Mouse (Mus musculus): ENCODE data around the gene Socs1. TPM values are rescaled to one million over a fixed set of nuclear protein-coding genes. Genes with fewer than 3 reads are reported as not detected.

Socs1 gene
- total RNA-seq, 1 experiment = 2.4 TPM

DNA sequence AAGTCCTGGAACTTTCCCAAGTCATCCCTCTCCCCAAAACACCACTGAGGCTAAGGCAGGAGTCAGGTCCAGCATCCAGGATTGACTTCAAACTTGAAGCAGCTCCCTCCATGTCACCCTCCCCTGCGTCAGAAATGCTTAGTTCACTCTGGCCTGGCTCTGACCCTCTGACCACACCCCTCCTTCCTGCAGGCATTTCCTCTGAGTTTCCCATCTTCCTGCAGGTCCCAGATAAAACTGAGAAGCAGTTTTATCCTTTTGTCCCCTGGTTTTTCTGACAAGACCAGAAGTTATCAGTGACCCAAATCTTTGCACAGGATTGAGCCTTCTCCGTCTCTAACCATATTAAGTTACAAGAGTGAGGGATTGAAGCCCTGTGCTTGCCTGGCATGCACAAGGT lies 47.8 kb downstream of the Socs1 start:
- H3K9me3 ChIP-seq (ENCODE audit: control insufficient read depth, insufficient read depth, low read depth, low read length) = no peaks in the 10 kb centered on the region
- peaks cover 4 to 10% of the 10 kb centered on the region in 2 experiments; a peak in 1 of 4 replicates for H3K4me1 ChIP-seq (ENCODE audit: control insufficient read depth in 2 of 2, insufficient read depth in 2 of 2, low read length in 2 of 2, poor library complexity in 1 of 2)
- TF ChIP-seq CHD2 (IDR thresholded peaks at IDR 0.05; ENCODE audit: low read depth, low read length) (no peak), ZNF384 (IDR thresholded peaks at IDR 0.05; ENCODE audit: low read depth, low read length) (no peak), HCFC1 (IDR thresholded peaks at IDR 0.05; ENCODE audit: borderline replicate concordance, insufficient read depth, low read length) (no peak), ZC3H11A (IDR thresholded peaks at IDR 0.05; ENCODE audit: borderline replicate concordance, low read depth, low read length) (no peak), MAFK (IDR thresholded peaks at IDR 0.05; ENCODE audit: insufficient read depth, low read depth, low read length) (no peak)
- no peak for DNase-seq (ENCODE audit: low read depth, low spot score)
- in situ Hi-C loops (cut with MboI; ENCODE audit: low sequenced_read_pairs in 2 of 2, unreplicated experiment in 2 of 2) = no loop called here
- no peaks in the 10 kb centered on the region for H3K36me3 ChIP-seq (ENCODE audit: control insufficient read depth, insufficient read depth, low read length, poor library complexity, severe bottlenecking)
- no peak overlapping the region for H3K27ac ChIP-seq (ENCODE audit: insufficient read depth, low read depth, low read length, poor library complexity, severe bottlenecking)
- H3K9ac ChIP-seq (ENCODE audit: insufficient read depth, low read depth, low read length, poor library complexity, severe bottlenecking) = no peak overlapping the region
- no peak overlapping the region for H3K4me3 ChIP-seq (ENCODE audit: insufficient read depth in 1 of 2, low read depth in 1 of 2, low read length in 2 of 2, poor library complexity in 1 of 2, severe bottlenecking in 1 of 2)

DNA sequence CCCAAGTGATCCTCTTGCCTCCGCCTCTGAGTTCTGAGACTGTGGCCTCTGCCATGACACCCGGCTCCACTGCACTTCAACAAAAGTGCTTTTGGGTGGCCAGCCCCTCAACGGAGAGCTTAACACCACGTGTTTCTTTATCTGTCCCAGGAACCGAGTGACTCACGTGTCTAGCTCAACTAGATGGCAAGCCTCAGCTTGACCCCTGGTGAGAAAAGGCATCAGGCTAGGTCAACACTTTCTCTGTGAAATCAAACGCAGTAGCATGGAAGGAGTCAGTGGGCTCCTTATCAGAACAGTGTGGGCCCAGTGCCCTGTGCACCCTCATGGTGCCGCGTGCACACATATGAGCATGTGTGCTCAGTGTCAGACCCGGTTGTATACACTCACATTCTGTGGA lies 49.0 kb downstream of the Socs1 start:
- TF ChIP-seq ZNF384 (IDR thresholded peaks at IDR 0.05; ENCODE audit: low read depth, low read length) (no peak), MAFK (IDR thresholded peaks at IDR 0.05; ENCODE audit: insufficient read depth, low read depth, low read length) (no peak), ZC3H11A (IDR thresholded peaks at IDR 0.05; ENCODE audit: borderline replicate concordance, low read depth, low read length) (no peak), HCFC1 (IDR thresholded peaks at IDR 0.05; ENCODE audit: borderline replicate concordance, insufficient read depth, low read length) (no peak), CHD2 (IDR thresholded peaks at IDR 0.05; ENCODE audit: low read depth, low read length) (no peak)
- in situ Hi-C loops (cut with MboI; ENCODE audit: low sequenced_read_pairs in 2 of 2, unreplicated experiment in 2 of 2) = no loop called here
- Histone ChIP-seq H3K9me3 (ENCODE audit: control insufficient read depth, insufficient read depth, low read depth, low read length) (no peaks in the 10 kb centered on the region), H3K36me3 (ENCODE audit: control insufficient read depth, insufficient read depth, low read length, poor library complexity, severe bottlenecking) (no peaks in the 10 kb centered on the region), H3K27ac (ENCODE audit: insufficient read depth, low read depth, low read length, poor library complexity, severe bottlenecking) (no peak overlapping the region), H3K4me1 (ENCODE audit: control insufficient read depth in 2 of 2, insufficient read depth in 2 of 2, low read length in 2 of 2, poor library complexity in 1 of 2) (peaks cover 4 to 10% of the 10 kb centered on the region in 2 experiments; a peak in 1 of 4 replicates), H3K9ac (ENCODE audit: insufficient read depth, low read depth, low read length, poor library complexity, severe bottlenecking) (no peak overlapping the region), H3K4me3 (ENCODE audit: insufficient read depth in 1 of 2, low read depth in 1 of 2, low read length in 2 of 2, poor library complexity in 1 of 2, severe bottlenecking in 1 of 2) (no peak overlapping the region)
- no peak for DNase-seq (ENCODE audit: low read depth, low spot score)

DNA sequence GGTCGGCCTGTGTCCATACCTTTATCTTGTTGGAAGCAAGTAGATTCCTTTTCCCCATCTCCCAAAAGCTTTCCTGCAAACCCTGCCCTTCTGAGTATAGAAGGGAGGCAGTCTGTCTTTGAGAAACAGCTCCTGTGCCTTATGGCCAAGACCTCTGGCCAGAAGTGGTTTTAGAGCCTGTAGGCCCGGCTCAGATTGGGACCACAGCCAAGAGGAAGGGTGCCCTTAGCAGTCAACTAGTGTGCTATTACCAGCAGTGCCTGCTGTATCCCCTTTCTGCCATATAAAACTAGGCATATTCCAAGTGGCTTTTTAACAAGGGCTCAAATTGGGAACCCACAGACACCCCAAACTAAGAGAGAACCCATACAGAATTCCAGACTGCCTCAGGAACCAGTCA lies 49.6 kb downstream of the Socs1 start:
- H3K4me3 ChIP-seq (ENCODE audit: insufficient read depth in 1 of 2, low read depth in 1 of 2, low read length in 2 of 2, poor library complexity in 1 of 2, severe bottlenecking in 1 of 2) = no peak overlapping the region
- DNase-seq (ENCODE audit: low read depth, low spot score) = no peak
- in situ Hi-C loops (cut with MboI; ENCODE audit: low sequenced_read_pairs in 2 of 2, unreplicated experiment in 2 of 2) = no loop called here
- no peak overlapping the region for H3K27ac ChIP-seq (ENCODE audit: insufficient read depth, low read depth, low read length, poor library complexity, severe bottlenecking)
- no peak for TF ChIP-seq CHD2 (IDR thresholded peaks at IDR 0.05; ENCODE audit: low read depth, low read length)
- no peak for TF ChIP-seq ZC3H11A (IDR thresholded peaks at IDR 0.05; ENCODE audit: borderline replicate concordance, low read depth, low read length)
- TF ChIP-seq ZNF384 (IDR thresholded peaks at IDR 0.05; ENCODE audit: low read depth, low read length) = no peak
- no peak for TF ChIP-seq HCFC1 (IDR thresholded peaks at IDR 0.05; ENCODE audit: borderline replicate concordance, insufficient read depth, low read length)
- TF ChIP-seq MAFK (IDR thresholded peaks at IDR 0.05; ENCODE audit: insufficient read depth, low read depth, low read length) = no peak
- no peak overlapping the region for H3K9ac ChIP-seq (ENCODE audit: insufficient read depth, low read depth, low read length, poor library complexity, severe bottlenecking)
- no peaks in the 10 kb centered on the region for H3K36me3 ChIP-seq (ENCODE audit: control insufficient read depth, insufficient read depth, low read length, poor library complexity, severe bottlenecking)
- H3K9me3 ChIP-seq (ENCODE audit: control insufficient read depth, insufficient read depth, low read depth, low read length) = no peaks in the 10 kb centered on the region
- H3K4me1 ChIP-seq (ENCODE audit: control insufficient read depth in 2 of 2, insufficient read depth in 2 of 2, low read length in 2 of 2, poor library complexity in 1 of 2) = peaks cover 4 to 10% of the 10 kb centered on the region in 2 experiments; a peak in 1 of 4 replicates

DNA sequence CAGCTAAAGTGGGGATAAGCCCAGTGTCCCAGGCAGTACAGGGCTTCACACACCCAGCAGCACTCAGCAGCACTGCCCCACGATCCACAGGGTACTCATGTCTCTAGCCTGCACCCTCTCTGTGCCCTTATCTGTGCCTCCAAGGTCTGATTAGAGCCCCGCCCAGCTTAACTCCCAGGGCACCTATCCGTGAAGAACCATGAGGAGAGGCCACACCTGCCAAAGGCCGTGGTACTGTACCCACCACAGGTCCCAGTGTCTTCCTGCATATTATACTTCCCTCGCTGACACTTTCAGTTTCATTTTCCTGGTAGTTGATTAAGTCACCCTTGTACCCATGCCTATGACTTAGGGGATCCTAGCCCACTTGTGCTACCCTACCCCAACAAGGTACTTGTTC lies 52.9 kb downstream of the Socs1 start:
- Histone ChIP-seq H3K9me3 (ENCODE audit: control insufficient read depth, insufficient read depth, low read depth, low read length) (no peaks in the 10 kb centered on the region), H3K4me3 (ENCODE audit: insufficient read depth in 1 of 2, low read depth in 1 of 2, low read length in 2 of 2, poor library complexity in 1 of 2, severe bottlenecking in 1 of 2) (no peak overlapping the region), H3K36me3 (ENCODE audit: control insufficient read depth, insufficient read depth, low read length, poor library complexity, severe bottlenecking) (no peaks in the 10 kb centered on the region), H3K27ac (ENCODE audit: insufficient read depth, low read depth, low read length, poor library complexity, severe bottlenecking) (no peak overlapping the region), H3K9ac (ENCODE audit: insufficient read depth, low read depth, low read length, poor library complexity, severe bottlenecking) (no peak overlapping the region), H3K4me1 (ENCODE audit: control insufficient read depth in 2 of 2, insufficient read depth in 2 of 2, low read length in 2 of 2, poor library complexity in 1 of 2) (peaks cover 2% of the 10 kb centered on the region in 2 experiments; a peak in 1 of 4 replicates)
- no peak for DNase-seq (ENCODE audit: low read depth, low spot score)
- TF ChIP-seq ZNF384 (IDR thresholded peaks at IDR 0.05; ENCODE audit: low read depth, low read length) (no peak), HCFC1 (IDR thresholded peaks at IDR 0.05; ENCODE audit: borderline replicate concordance, insufficient read depth, low read length) (no peak), ZC3H11A (IDR thresholded peaks at IDR 0.05; ENCODE audit: borderline replicate concordance, low read depth, low read length) (no peak), CHD2 (IDR thresholded peaks at IDR 0.05; ENCODE audit: low read depth, low read length) (no peak)
- in situ Hi-C loops (cut with MboI; ENCODE audit: low sequenced_read_pairs in 2 of 2, unreplicated experiment in 2 of 2) = no loop called here

Other genes with a start within 250 kb of the Socs1 start
- gene Dexi, start 242.5 kb downstream of the Socs1 start, total RNA-seq (2012; rRNA removed) = 5.8 TPM in 2 replicates
- 14.6 and 16.2 TPM in 2 replicates for gene Clec16a, start 240.2 kb downstream of the Socs1 start, total RNA-seq (2012; rRNA removed)
- not detected in 2 replicates for gene Tnp2, start 3.1 kb upstream of the Socs1 start, total RNA-seq (2012; rRNA removed)
- not detected in 2 replicates for gene Prm3, start 5.4 kb upstream of the Socs1 start, total RNA-seq (2012; rRNA removed)
- gene Prm2, start 10.6 kb upstream of the Socs1 start, total RNA-seq (2012; rRNA removed) = not detected in 2 replicates
- gene Prm1, start 20.3 kb upstream of the Socs1 start, total RNA-seq (2012; rRNA removed) = not detected in 2 replicates
- not detected in 2 replicates for gene Gm11172, start 27.4 kb upstream of the Socs1 start, total RNA-seq (2012; rRNA removed)
- 2.9 and 3.3 TPM in 2 replicates for gene Rmi2, start 49.5 kb upstream of the Socs1 start, total RNA-seq (2012; rRNA removed)

Data from ES-E14 (cell line).